Mouse (Mus musculus) stomach, postnatal 0 days (tissue): ENCODE results near the gene Col8a1.
A peak's percentile ranks its signal among the peaks of the same experiment; 100 is the strongest.

Experiments used
- CTCF ChIP-seq: IDR thresholded peaks from 2 replicates; pipeline ENCODE4 v1.5.1; 2016; ENCODE audit warnings: antibody characterized with exemption, low read depth, mild to moderate bottlenecking, moderate library complexity
- EP300 ChIP-seq: optimal IDR thresholded peaks from 2 replicates; pipeline ENCODE3; 2016; ENCODE audit warnings: antibody characterized with exemption

DNA sequence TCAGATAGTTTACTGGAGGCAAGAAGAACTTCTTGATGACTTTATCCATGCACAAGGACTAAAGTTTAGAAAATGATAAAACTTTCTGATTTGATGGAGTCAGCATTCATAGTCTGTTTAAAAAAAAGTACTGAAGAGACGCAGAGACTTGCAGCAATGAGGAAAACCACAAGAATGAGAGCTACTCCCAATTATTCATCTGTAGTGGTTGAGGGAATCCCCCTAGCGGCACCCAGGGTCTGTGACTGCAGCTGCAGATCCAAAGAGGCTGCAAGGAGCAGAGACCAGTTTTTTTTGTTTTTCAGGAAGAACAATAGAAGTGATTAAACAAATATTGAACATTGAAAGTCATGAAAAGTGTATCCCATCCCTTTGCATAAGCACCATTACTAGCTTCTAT is 4.0 kb downstream of the Col8a1 start:
- TF ChIP-seq CTCF = peak; percentile 35
- no peak for TF ChIP-seq EP300
